Mouse (Mus musculus) embryonic fibroblast, embryonic 13.5 days (primary cell): ENCODE data around the gene Shank3. TPM values are rescaled to one million over a fixed set of nuclear protein-coding genes. Genes with fewer than 3 reads are reported as not detected.

Source experiments
- H3K27ac ChIP-seq: 2 replicates; pipeline ENCODE4 v1.5.1; 2012; ENCODE audit warnings: low read length, control low read depth, inconsistent platforms; ENCODE audit not compliant: insufficient read depth
- H3K4me1 ChIP-seq: 2 replicates; pipeline ENCODE4 v1.6.1; 2011; ENCODE audit warnings: low read length; ENCODE audit not compliant: control insufficient read depth, insufficient read depth
- H3K4me3 ChIP-seq: 2 replicates; pipeline ENCODE4 v1.5.1; 2011; ENCODE audit warnings: mild to moderate bottlenecking, control low read depth, low read length; ENCODE audit not compliant: insufficient read depth
- CTCF ChIP-seq: IDR thresholded peaks from 2 replicates; pipeline ENCODE4 v1.5.1; 2011; ENCODE audit warnings: mild to moderate bottlenecking, control low read depth, low read length, moderate library complexity, borderline replicate concordance; ENCODE audit not compliant: insufficient read depth
- POLR2A ChIP-seq: IDR thresholded peaks from 2 replicates; pipeline ENCODE4 v1.6.1; 2011; ENCODE audit warnings: low read depth, mild to moderate bottlenecking, control low read depth, low read length, moderate library complexity
- polyA plus RNA-seq: library from polyadenylated mRNA; stranded (reverse); fragments of >200 nt; gene quantifications from 2 replicates; pipeline ENCODE4 v1.2.4, GENCODE M21; 2011; ENCODE audit warnings: low read depth; ENCODE audit not compliant: missing spikeins, insufficient read length

Gene Shank3
- polyA plus RNA-seq: 2.3 and 2.7 TPM in 2 replicates

GRCm38 (mm10) chr15:89498961-89499688 lies at the start of gene Shank3:
Gene Shank3, plus strand, starts transcription at chr15:89499623.
- no peak within 1 kb of the TSS for H3K27ac ChIP-seq
- no peaks in the 10 kb centered on the region for H3K4me1 ChIP-seq
- TF ChIP-seq CTCF (no peak), POLR2A (no peak)
- peak within 1 kb of the TSS; percentile 42 for H3K4me3 ChIP-seq

- Histone ChIP-seq H3K4me1 (no peaks in the 10 kb centered on the region), H3K27ac (no peak overlapping the region), H3K4me3 (no peak overlapping the region)
- TF ChIP-seq POLR2A (no peak), CTCF (no peak)
Observed at GRCm38 (mm10) chr15:89452906-89453864, 46.2 kb upstream of the Shank3 start.

GRCm38 (mm10) chr15:89453865-89454478 lies 45.5 kb upstream of the Shank3 start, which contains the start of gene Mapk8ip2:
Gene Mapk8ip2, plus strand, starts transcription at chr15:89453913.
- TF ChIP-seq POLR2A: no peak
- no peak for TF ChIP-seq CTCF
- Histone ChIP-seq H3K4me1 (no peaks in the 10 kb centered on the region), H3K27ac (no peak within 1 kb of the TSS), H3K4me3 (peak within 1 kb of the TSS; percentile 22; the same call in 1 of the 2 replicates)

GRCm38 (mm10) chr15:89454857-89455256 lies 44.6 kb upstream of the Shank3 start:
- Histone ChIP-seq H3K4me1 (no peaks in the 10 kb centered on the region), H3K27ac (no peak overlapping the region), H3K4me3 (no peak overlapping the region)
- TF ChIP-seq CTCF (no peak), POLR2A (no peak)

GRCm38 (mm10) chr15:89455642-89456041 lies 43.8 kb upstream of the Shank3 start:
- Histone ChIP-seq H3K27ac (no peak overlapping the region), H3K4me3 (no peak overlapping the region), H3K4me1 (no peaks in the 10 kb centered on the region)
- TF ChIP-seq CTCF (no peak), POLR2A (no peak)

- Histone ChIP-seq H3K27ac (no peak overlapping the region), H3K4me3 (no peak overlapping the region)
Observed at GRCm38 (mm10) chr15:89458942-89459341, 40.5 kb upstream of the Shank3 start.

GRCm38 (mm10) chr15:89459821-89460220 lies 39.6 kb upstream of the Shank3 start:
- H3K4me3 ChIP-seq: no peak overlapping the region
- no peak overlapping the region for H3K27ac ChIP-seq
- H3K4me1 ChIP-seq: no peaks in the 10 kb centered on the region
- TF ChIP-seq POLR2A (no peak), CTCF (no peak)

More at GRCm38 (mm10) chr15:89458942-89459341, 40.5 kb upstream of the Shank3 start:
- TF ChIP-seq CTCF (no peak), POLR2A (no peak)
- H3K4me1 ChIP-seq: no peaks in the 10 kb centered on the region

- TF ChIP-seq CTCF: no peak
- TF ChIP-seq POLR2A: no peak
- H3K27ac ChIP-seq: no peak overlapping the region
Observed at GRCm38 (mm10) chr15:89460298-89460697, 39.1 kb upstream of the Shank3 start.

GRCm38 (mm10) chr15:89461321-89461720 lies 38.1 kb upstream of the Shank3 start:
- Histone ChIP-seq H3K4me3 (no peak overlapping the region), H3K27ac (no peak overlapping the region), H3K4me1 (no peaks in the 10 kb centered on the region)
- TF ChIP-seq POLR2A (no peak), CTCF (no peak)

More at GRCm38 (mm10) chr15:89460298-89460697, 39.1 kb upstream of the Shank3 start:
- Histone ChIP-seq H3K4me3 (no peak overlapping the region), H3K4me1 (no peaks in the 10 kb centered on the region)

GRCm38 (mm10) chr15:89462176-89462575 lies 37.2 kb upstream of the Shank3 start:
- no peak overlapping the region for H3K27ac ChIP-seq
- TF ChIP-seq POLR2A: no peak
- no peak for TF ChIP-seq CTCF
- H3K4me3 ChIP-seq: no peak overlapping the region
- H3K4me1 ChIP-seq: no peaks in the 10 kb centered on the region
